Mouse (Mus musculus): ENCODE results near the gene Vwa2. TPM values are rescaled to one million over a fixed set of nuclear protein-coding genes. Genes with fewer than 3 reads are reported as not detected.

Gene Vwa2
- polyA plus RNA-seq, 1 experiment from 2014 or later: 0.57 TPM

DNA sequence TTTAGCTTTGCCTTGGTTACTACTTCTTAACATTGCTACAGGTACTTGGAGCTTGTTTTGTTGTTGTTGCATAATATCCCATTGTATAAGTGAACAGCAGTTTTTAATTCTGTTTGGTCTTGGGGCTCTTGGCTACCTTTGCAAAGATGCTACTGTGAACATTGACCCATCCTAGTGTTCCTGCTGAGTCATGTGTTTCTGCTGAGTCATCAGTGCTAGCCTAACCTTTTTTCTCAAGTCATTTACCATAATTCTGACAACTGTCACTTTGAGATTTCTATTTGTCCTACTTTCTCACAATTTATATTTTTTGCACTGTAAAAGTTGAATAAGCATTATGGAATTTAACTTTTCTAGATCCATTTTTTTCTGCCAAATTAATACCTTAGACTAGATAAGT lies 21.5 kb upstream of the Vwa2 start:
- H3K27ac ChIP-seq (ENCODE audit: low read length): no peak overlapping the region
- ATAC-seq: no peak
- no peak overlapping the region for H3K4me2 ChIP-seq (ENCODE audit: low read length)
- H3K4me1 ChIP-seq (ENCODE audit: control insufficient read depth, insufficient read depth, low read length): no peaks in the 10 kb centered on the region
- H3K9me3 ChIP-seq (replicated peaks; ENCODE audit: control insufficient read depth, low read length, poor library complexity, severe bottlenecking): no peaks in the 10 kb centered on the region; the same call in 1 of the 2 replicates
- H3K27me3 ChIP-seq (ENCODE audit: control insufficient read depth, insufficient read depth, low read depth, low read length): no peaks in the 10 kb centered on the region
- H3K9ac ChIP-seq (ENCODE audit: low read depth, low read length): no peak overlapping the region
- no peaks in the 10 kb centered on the region for H3K36me3 ChIP-seq (ENCODE audit: control insufficient read depth, insufficient read depth, low read length)
- no peak overlapping the region for H3K4me3 ChIP-seq (ENCODE audit: low read depth, low read length)

DNA sequence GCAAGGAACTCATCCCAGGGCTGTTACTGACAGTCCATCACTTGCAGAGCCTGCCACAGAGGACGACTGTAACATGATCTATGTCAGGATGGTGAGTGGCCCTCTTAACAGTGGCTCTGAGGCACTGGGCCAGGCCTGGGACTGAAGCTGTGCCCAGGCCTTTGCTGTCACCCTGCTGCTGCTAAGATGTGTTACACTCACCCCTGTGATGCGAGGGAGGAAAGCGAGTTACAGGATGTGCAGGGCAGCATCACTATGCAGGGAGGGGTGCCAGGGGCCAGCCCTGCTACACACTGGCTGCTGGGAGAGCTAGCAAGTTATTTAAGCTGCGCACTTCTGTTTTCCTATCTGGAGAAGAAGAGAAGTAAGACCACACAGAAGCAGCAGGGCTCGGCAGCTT lies 17.6 kb upstream of the Vwa2 start:
- H3K27ac ChIP-seq (ENCODE audit: low read length): no peak overlapping the region
- no peaks in the 10 kb centered on the region for H3K4me1 ChIP-seq (ENCODE audit: control insufficient read depth, insufficient read depth, low read length)
- no peak overlapping the region for H3K4me2 ChIP-seq (ENCODE audit: low read length)
- H3K9me3 ChIP-seq (replicated peaks; ENCODE audit: control insufficient read depth, low read length, poor library complexity, severe bottlenecking): no peaks in the 10 kb centered on the region
- WGBS: 59% methylated on average over 5 of the region's 5 CpGs
- no peaks in the 10 kb centered on the region for H3K27me3 ChIP-seq (ENCODE audit: control insufficient read depth, insufficient read depth, low read depth, low read length)
- no peak for ATAC-seq
- H3K36me3 ChIP-seq (ENCODE audit: control insufficient read depth, insufficient read depth, low read length): no peaks in the 10 kb centered on the region
- H3K4me3 ChIP-seq (ENCODE audit: low read depth, low read length): no peak overlapping the region
- no peak overlapping the region for H3K9ac ChIP-seq (ENCODE audit: low read depth, low read length)

- Histone ChIP-seq H3K9me3 (replicated peaks; ENCODE audit: control insufficient read depth, low read length, poor library complexity, severe bottlenecking) (no peaks in the 10 kb centered on the region), H3K4me2 (ENCODE audit: low read length) (no peak overlapping the region), H3K4me3 (ENCODE audit: low read depth, low read length) (no peak overlapping the region), H3K4me1 (ENCODE audit: control insufficient read depth, insufficient read depth, low read length) (no peaks in the 10 kb centered on the region), H3K9ac (ENCODE audit: low read depth, low read length) (no peak overlapping the region), H3K27ac (ENCODE audit: low read length) (no peak overlapping the region), H3K27me3 (ENCODE audit: control insufficient read depth, insufficient read depth, low read depth, low read length) (peaks cover 7% of the 10 kb centered on the region), H3K36me3 (ENCODE audit: control insufficient read depth, insufficient read depth, low read length) (no peaks in the 10 kb centered on the region)
- ATAC-seq: no peak
- WGBS: 85% methylated on average over 4 of the region's 4 CpGs
These were observed 6.3 kb upstream of the Vwa2 start for GRCm38 (mm10) chr19:56867701-56868100.

DNA sequence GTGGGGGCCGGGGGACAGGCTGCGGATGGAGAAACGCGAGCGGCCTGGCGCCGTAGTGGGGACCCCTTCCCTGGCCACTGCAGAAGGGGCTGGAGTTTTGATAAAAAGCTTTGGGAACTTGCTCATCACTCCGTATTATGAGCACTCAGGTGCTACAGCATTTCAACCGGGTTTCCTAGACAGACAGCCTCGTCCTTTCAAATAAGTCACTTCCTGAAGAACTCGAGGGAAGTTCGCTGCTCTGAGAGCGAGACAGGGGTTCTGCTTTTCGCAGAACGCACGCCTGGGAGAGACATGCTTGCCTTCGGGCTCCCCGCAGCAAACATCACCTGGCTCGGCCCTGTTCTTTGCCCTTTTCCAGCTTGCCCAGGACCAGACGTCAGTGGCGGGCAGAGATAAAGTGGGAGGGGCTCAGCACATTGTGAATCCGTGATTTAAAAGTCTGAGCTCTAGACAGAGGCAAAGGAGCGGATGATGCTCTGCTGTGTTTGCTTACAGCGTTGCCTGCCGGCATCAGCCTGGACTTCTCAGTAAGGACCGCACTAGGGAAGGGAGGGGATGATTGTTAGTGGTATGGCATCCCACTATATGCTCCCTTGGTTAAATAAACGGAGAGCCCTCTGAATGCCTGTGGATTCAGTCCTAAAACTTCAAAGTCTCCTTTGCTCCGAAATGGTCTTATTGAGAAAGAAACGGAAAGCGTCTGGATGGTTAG lies 709 bp downstream of the Vwa2 start:
- Histone ChIP-seq H3K9ac (ENCODE audit: low read depth, low read length) (peak overlapping the region; percentile 53), H3K4me2 (ENCODE audit: low read length) (peak overlapping the region; percentile 96), H3K27me3 (ENCODE audit: control insufficient read depth, insufficient read depth, low read depth, low read length) (peaks cover 41% of the 10 kb centered on the region), H3K9me3 (replicated peaks; ENCODE audit: control insufficient read depth, low read length, poor library complexity, severe bottlenecking) (no peaks in the 10 kb centered on the region), H3K4me1 (ENCODE audit: control insufficient read depth, insufficient read depth, low read length) (peaks cover 14% of the 10 kb centered on the region), H3K27ac (ENCODE audit: low read length) (no peak overlapping the region), H3K4me3 (ENCODE audit: low read depth, low read length) (peak overlapping the region; percentile 50), H3K36me3 (ENCODE audit: control insufficient read depth, insufficient read depth, low read length) (no peaks in the 10 kb centered on the region)
- ATAC-seq: 0 out of 2 replicates have a peak, but pooled peaks have one; percentile 42
- 7% methylated on average over 30 of the region's 30 CpGs for WGBS

- Histone ChIP-seq H3K27me3 (ENCODE audit: control insufficient read depth, insufficient read depth, low read depth, low read length) (peaks cover 37% of the 10 kb centered on the region), H3K4me3 (ENCODE audit: low read depth, low read length) (no peak overlapping the region), H3K9ac (ENCODE audit: low read depth, low read length) (no peak overlapping the region), H3K4me2 (ENCODE audit: low read length) (no peak overlapping the region), H3K36me3 (ENCODE audit: control insufficient read depth, insufficient read depth, low read length) (no peaks in the 10 kb centered on the region), H3K4me1 (ENCODE audit: control insufficient read depth, insufficient read depth, low read length) (peaks cover 14% of the 10 kb centered on the region), H3K9me3 (replicated peaks; ENCODE audit: control insufficient read depth, low read length, poor library complexity, severe bottlenecking) (no peaks in the 10 kb centered on the region), H3K27ac (ENCODE audit: low read length) (no peak overlapping the region)
- no peak for ATAC-seq
- 65% methylated on average over 6 of the region's 6 CpGs for WGBS
These were observed 3.3 kb downstream of the Vwa2 start for GRCm38 (mm10) chr19:56877364-56877763.

GRCm38 (mm10) chr19:56887879-56888278 lies 13.8 kb downstream of the Vwa2 start:
- no peak for ATAC-seq
- no peak overlapping the region for H3K4me2 ChIP-seq (ENCODE audit: low read length)
- no peaks in the 10 kb centered on the region for H3K9me3 ChIP-seq (replicated peaks; ENCODE audit: control insufficient read depth, low read length, poor library complexity, severe bottlenecking)
- no peaks in the 10 kb centered on the region for H3K4me1 ChIP-seq (ENCODE audit: control insufficient read depth, insufficient read depth, low read length)
- H3K9ac ChIP-seq (ENCODE audit: low read depth, low read length): no peak overlapping the region
- 83% methylated on average over 10 of the region's 10 CpGs for WGBS
- no peak overlapping the region for H3K4me3 ChIP-seq (ENCODE audit: low read depth, low read length)
- H3K27me3 ChIP-seq (ENCODE audit: control insufficient read depth, insufficient read depth, low read depth, low read length): no peaks in the 10 kb centered on the region
- H3K36me3 ChIP-seq (ENCODE audit: control insufficient read depth, insufficient read depth, low read length): no peaks in the 10 kb centered on the region
- no peak overlapping the region for H3K27ac ChIP-seq (ENCODE audit: low read length)

GRCm38 (mm10) chr19:56888654-56889053 lies 14.6 kb downstream of the Vwa2 start:
- Histone ChIP-seq H3K4me3 (ENCODE audit: low read depth, low read length) (no peak overlapping the region), H3K4me1 (ENCODE audit: control insufficient read depth, insufficient read depth, low read length) (no peaks in the 10 kb centered on the region), H3K9ac (ENCODE audit: low read depth, low read length) (no peak overlapping the region), H3K36me3 (ENCODE audit: control insufficient read depth, insufficient read depth, low read length) (no peaks in the 10 kb centered on the region), H3K9me3 (replicated peaks; ENCODE audit: control insufficient read depth, low read length, poor library complexity, severe bottlenecking) (no peaks in the 10 kb centered on the region), H3K4me2 (ENCODE audit: low read length) (no peak overlapping the region), H3K27me3 (ENCODE audit: control insufficient read depth, insufficient read depth, low read depth, low read length) (no peaks in the 10 kb centered on the region), H3K27ac (ENCODE audit: low read length) (no peak overlapping the region)
- 32% methylated on average over 5 of the region's 5 CpGs for WGBS
- no peak for ATAC-seq

- H3K4me1 ChIP-seq (ENCODE audit: control insufficient read depth, insufficient read depth, low read length): no peaks in the 10 kb centered on the region
- no peak overlapping the region for H3K9ac ChIP-seq (ENCODE audit: low read depth, low read length)
- WGBS: 56% methylated on average over 2 of the region's 2 CpGs
- no peaks in the 10 kb centered on the region for H3K27me3 ChIP-seq (ENCODE audit: control insufficient read depth, insufficient read depth, low read depth, low read length)
- no peak for ATAC-seq
- no peaks in the 10 kb centered on the region for H3K36me3 ChIP-seq (ENCODE audit: control insufficient read depth, insufficient read depth, low read length)
- H3K27ac ChIP-seq (ENCODE audit: low read length): no peak overlapping the region
- H3K4me2 ChIP-seq (ENCODE audit: low read length): no peak overlapping the region
- no peak overlapping the region for H3K4me3 ChIP-seq (ENCODE audit: low read depth, low read length)
- H3K9me3 ChIP-seq (replicated peaks; ENCODE audit: control insufficient read depth, low read length, poor library complexity, severe bottlenecking): no peaks in the 10 kb centered on the region
These were observed 17.4 kb downstream of the Vwa2 start for GRCm38 (mm10) chr19:56891438-56891837.

GRCm38 (mm10) chr19:56892586-56892985 lies 18.5 kb downstream of the Vwa2 start:
- H3K4me2 ChIP-seq (ENCODE audit: low read length): no peak overlapping the region

More at GRCm38 (mm10) chr19:56892586-56892985, 18.5 kb downstream of the Vwa2 start:
- Histone ChIP-seq H3K36me3 (ENCODE audit: control insufficient read depth, insufficient read depth, low read length) (no peaks in the 10 kb centered on the region), H3K4me3 (ENCODE audit: low read depth, low read length) (no peak overlapping the region), H3K27ac (ENCODE audit: low read length) (no peak overlapping the region), H3K9me3 (replicated peaks; ENCODE audit: control insufficient read depth, low read length, poor library complexity, severe bottlenecking) (no peaks in the 10 kb centered on the region), H3K4me1 (ENCODE audit: control insufficient read depth, insufficient read depth, low read length) (no peaks in the 10 kb centered on the region), H3K27me3 (ENCODE audit: control insufficient read depth, insufficient read depth, low read depth, low read length) (no peaks in the 10 kb centered on the region), H3K9ac (ENCODE audit: low read depth, low read length) (no peak overlapping the region)
- ATAC-seq: no peak
- 74% methylated on average over 5 of the region's 5 CpGs for WGBS

Data from midbrain, embryonic 16.5 days (tissue).